Mouse (Mus musculus): ENCODE data around the gene Hoxa3. TPM values are rescaled to one million over a fixed set of nuclear protein-coding genes. Genes with fewer than 3 reads are reported as not detected.

The Hoxa3 gene
- total RNA-seq, 2 experiments from 2014 or later: not detected

DNA sequence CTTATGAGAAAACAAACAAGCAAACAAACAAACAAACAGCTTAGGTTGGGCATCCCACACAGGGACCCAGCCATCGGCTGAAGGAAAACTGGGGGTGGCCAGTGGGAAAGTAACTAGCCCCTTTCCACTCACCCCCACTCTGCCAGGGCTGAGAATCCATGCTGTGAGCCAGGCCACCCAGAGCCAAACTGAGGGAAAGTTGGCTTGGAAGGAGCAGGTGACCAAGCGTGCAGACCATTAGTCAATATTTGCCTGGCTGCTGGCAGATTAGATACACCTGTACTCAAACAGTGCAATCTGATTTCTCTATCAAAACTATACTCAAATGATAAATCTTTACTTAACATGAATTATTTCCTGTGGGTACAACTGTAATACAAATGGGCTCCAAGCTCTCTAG is 31.1 kb downstream of the Hoxa3 start:
- no peak for DNase-seq

DNA sequence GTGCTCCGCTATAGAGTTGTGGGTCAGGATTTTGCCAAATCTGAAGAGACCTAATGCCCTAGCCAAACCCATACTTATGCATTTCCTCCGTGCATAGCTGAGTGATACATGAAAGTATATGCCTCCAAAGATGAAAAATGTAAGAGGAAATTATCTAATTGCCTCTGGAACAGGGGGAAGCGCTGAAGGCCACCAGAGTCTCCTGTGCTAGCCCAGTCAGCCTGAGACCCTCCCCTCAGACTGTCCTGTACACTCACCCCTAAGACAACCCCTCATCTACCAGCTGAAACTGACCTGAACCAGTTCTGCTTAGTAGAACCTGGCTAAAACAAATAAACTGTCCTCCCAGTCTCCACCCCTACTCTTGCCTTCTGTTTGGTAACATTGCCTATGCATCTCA is 32.4 kb downstream of the Hoxa3 start:
- no peak for DNase-seq

DNA sequence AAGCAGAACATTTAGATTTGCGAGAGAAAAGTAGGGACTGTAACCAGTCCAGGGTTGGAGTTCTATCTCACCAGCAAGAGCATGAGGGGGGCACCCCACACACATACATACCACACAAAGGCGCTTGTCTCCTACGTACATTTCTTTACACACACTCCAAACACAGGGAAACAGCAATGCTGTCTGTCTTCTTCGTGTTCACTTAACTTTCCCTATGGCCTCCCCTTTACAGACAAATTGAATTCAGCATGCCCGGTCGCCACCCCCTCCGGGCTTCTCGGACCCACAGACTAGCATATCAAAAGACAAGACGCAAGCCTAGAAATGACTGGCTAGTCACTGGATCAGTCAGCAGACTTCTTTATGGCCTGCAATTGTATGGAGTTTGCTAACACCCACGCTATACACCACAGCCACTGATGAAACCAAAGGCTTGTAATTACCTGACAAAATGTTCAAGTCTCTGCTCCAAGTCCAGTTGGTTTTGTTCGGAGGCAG is 32.9 kb downstream of the Hoxa3 start:
- DNase-seq: no peak

DNA sequence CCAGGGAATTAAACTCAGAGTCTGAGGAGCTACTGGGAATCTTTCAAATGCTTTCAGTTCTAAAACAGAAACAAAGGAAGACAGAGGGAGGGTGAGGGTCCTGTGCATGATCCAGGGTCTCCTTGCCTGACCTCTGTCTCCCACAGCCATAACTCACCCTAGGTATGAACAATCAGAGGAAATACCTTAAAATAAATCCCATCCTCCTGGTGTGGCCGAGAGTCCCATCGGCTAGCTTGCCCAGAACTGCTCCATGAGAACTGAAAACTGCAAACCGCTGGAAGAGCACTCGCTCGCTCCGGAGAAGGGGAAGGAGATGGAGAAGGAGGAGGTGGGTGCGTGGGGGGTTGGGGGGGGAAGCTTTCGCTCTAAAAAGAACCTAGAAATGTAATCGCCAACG is 33.4 kb downstream of the Hoxa3 start:
- no peak for DNase-seq

DNA sequence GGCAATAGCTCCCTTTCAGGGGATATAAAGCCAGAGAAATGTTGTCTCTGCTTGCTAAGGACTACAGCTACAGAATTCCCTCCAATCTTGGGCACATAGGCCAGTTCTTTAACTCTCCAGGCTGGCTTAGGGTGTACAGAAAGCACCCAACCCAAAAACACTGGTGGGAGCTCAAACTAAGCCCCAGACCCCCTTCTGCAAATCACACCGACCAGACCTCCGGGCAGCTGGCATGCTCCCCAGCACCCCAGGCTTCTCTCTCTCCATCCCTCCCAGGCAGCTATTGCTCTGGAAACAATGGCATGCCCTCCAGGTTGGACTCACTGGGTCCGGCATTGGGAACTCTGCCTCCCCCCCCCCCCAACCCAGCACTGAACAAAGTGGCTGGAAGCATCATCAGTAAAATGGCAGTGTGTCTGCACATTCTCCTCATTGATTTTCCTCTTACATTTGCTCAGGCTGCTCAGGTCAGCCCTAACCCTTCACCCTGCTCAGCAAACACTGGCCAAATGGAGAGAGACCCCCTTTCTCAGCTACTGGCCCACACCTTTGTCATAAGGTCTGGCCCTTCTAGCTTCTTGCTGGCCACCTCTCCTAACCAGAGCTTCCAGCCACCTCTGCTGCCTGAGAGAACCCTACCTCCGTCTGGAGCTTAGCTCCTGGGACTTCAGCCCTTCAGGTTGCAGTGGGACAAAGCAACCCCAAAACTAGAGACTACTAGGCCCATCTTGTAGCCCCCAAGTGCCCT is 34.0 kb downstream of the Hoxa3 start:
- no peak for DNase-seq

DNA sequence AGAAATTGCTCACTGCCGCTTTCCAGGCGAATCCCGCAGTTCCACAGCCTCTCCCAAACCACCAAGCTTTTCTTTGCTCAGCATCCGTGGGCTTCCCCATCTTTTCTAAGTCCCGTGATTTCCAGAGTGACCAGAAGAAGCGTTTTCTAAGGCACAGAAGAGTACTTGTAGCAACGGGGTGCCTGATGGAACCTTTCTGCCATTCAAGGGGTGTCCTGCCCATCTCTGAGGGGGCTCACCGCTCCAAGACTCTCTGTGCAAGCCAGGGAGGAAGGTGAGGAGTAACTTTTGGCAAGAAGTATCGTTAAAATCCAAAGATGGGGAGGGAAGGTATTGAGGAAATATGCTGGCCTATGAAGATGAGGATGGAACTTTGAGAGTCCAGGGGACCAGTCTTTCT is 35.3 kb downstream of the Hoxa3 start:
- no peak for DNase-seq

DNA sequence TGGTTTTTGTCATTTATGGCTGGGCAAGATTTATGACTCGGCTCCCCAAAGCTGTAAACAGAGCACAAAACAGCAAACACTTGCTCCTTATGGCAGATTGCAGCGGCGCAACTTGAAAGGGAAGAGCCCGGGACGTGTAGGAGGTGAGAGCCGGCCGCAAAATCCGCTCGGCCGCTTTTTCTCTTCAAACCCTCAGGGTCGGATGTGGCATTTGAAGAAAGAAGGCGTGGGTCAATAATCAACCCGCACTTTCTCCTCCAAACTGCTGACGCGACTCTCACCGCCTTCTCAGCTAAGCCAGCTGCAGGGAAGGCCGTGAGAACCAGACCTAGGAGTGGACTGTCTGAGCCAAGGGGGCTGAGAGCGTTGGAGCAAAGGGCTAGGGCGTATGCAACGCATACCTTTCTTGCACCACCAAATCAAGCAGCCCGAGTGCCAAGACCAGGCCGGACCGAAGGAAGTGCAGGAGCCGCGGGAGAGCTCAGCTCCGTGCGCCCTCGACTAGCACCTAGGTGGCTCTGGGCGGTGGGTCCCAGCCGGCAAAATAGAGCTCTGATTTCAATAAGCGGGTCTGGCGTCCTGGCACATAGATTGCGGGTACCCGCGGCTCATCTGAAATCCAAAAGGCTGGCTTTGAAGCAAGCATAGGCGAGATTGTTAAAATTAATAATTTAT is 35.9 kb downstream of the Hoxa3 start, which contains the start of gene 5730596B20Rik:
TSS of gene 5730596B20Rik (plus strand) at position 438 of the 675 bp plus-strand sequence.
- no peak for DNase-seq

DNA sequence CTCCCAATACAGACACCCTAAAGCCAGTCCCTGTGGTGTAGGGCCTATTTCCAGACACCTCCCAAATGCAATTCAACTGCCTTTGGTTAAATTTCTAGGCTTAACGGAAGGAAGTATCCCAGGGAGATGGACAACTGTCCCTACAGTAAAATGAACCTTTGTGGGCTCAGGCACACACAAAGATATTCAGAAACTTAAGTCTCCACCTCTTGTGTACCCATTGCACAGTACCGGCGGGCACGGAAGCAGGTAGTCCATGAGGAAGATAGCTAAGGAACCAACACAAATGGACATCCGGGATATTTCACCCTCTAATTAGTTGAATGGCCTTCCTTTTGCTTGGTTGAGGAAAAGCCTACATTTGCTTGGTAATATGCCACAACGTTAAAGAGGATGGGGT is 36.7 kb downstream of the Hoxa3 start:
- no peak for DNase-seq

DNA sequence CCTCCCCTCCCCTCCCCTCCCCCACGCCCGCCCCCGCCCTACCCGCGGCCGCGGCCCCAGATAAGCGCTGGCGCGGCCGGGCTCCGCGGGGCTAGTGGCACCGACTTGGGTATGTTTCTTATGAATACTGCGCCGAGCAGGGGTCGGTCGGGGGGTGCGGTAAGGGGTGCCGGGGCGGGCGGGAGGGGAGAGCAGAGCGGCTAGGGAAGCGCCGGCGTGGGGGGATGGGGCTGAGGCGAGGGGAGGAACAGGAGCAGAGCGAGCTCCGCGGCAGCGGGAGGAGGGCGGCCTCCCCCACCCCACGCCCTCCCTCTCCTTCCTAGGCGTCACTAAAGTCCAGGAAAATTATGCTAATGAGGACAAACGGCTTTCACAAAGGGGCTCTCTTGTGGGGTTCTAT is 37.3 kb downstream of the Hoxa3 start:
- DNase-seq: no peak

DNA sequence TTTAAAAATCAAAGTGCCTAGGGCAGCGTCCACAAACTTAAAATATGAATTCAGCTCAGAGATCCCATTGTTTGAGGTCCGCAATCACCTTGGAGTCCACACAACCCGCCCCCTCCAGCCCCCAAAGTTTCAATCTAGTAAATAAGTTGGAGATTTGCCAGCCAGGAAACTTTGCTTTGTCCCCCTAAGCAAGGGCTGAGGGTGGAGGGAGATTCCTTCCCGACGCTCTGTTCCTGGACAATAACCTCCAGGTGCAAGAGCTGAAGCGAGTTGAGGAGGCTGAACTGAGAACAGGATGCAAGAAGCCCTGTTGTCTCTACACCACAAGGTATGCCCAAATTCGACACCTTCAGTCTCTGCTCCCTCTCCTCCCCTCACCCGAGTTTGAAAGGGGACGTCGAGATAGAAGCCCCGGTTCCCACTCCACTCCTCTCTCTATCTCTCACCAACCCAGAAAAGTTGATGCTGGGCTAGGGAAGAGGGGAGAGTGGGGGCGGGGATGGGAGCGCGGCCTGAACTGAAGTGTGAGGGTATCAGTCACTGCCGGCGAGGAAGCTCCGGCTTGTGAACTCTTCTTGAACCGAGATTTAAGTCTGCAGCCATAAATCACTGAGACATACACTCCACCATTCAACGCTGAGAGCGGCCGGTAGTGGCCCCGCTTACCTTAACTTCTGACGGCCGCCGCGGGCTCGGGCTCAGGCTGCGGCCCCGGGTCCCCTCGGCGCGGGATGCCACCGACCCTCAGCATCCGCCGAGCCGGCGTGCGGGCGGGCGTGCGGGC is 38.0 kb downstream of the Hoxa3 start:
- DNase-seq: no peak

DNA sequence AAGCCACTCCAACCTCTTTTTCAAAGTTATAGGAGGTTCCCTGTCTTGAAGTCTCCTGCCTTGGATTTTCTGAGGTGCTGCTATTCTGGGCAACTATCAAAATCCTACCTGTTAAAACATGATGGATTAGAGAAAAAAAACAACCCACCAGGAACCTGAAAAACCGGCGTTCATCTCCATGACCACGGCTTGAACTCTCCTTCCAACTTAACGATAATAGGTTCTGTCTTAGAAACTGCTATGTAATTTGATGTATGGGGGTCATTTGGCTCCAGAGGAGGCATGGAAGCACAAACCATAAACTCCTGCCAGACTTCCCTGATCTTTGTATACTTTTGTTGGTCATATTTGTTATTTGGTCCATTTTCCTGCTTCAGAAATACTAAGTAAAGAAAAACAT is 39.5 kb downstream of the Hoxa3 start:
- no peak for DNase-seq

DNA sequence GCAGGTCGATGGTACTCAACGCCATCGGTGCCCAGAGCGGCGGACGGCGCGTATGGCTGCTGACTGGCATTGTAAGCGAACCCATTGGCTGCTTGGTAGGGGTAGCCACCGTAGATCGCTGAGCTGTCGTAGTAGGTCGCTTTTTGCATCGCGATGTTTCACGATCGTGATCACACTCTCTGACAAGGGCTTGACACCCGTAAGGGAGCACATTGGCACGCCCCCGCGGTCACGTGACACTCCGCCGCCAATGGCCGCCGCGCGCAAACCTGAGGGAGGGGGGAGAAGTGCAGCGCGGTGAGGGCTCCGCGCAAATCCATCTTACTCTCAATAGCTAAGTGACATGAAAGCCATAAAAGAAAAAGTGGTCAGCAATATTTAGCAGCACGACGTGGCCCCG is 40.6 kb downstream of the Hoxa3 start:
- no peak for DNase-seq

DNA sequence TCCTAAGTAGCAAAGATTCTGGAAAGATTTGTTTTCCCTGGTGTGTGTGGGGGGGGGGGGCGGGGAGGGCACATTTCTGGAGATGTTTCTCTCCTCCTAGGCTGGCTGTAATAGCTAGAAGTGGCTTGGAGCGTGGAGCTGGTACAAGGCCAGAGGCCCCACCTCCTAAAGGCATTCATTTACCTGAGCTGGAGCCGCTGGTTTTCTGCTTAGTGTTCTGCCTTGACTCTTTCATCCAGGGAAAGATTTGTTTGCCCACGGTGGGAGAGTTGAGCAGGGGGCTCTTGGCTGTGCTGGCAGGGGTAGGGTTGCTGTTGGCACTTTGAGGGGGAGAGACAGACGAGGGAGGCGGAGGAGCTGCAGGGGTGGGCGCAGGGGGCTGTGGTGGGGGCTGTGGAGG is 41.2 kb downstream of the Hoxa3 start:
- no peak for DNase-seq

DNA sequence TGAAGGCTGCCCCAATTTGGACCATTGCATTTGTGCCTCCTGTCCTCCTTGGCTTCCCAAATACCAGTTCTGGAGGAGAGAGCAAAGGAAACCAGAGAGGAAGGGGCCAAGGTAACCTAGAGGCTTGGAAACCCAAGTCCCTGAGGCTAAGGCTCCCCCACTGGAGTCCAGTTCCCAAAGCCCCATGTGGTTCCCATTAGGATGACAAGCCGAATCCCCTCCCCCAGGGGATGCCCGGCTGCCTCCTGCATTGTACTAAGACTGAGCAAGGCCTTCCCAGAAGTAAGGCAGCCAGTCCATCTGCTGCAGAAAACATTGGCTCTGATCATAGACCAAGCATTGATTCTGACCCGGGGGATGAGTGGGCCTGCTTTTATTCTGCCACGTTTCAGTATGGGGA is 41.8 kb downstream of the Hoxa3 start:
- DNase-seq: no peak

DNA sequence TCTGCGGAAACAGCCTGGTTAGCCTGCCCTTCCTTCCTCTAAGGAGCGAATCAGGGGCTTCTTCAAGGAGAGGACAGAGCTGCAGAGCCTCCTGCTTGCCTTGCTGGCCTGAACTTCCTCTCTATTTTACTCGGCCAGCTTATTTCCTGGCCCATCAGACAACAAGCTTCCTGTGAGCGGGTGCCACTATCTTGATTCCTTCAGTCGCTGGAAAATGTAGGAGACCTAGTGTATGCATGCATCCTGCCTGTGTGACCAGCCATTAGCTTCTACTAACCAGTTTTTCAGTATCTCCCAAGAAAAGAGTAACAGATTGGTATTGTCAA is 42.3 kb downstream of the Hoxa3 start:
- no peak for DNase-seq

DNA sequence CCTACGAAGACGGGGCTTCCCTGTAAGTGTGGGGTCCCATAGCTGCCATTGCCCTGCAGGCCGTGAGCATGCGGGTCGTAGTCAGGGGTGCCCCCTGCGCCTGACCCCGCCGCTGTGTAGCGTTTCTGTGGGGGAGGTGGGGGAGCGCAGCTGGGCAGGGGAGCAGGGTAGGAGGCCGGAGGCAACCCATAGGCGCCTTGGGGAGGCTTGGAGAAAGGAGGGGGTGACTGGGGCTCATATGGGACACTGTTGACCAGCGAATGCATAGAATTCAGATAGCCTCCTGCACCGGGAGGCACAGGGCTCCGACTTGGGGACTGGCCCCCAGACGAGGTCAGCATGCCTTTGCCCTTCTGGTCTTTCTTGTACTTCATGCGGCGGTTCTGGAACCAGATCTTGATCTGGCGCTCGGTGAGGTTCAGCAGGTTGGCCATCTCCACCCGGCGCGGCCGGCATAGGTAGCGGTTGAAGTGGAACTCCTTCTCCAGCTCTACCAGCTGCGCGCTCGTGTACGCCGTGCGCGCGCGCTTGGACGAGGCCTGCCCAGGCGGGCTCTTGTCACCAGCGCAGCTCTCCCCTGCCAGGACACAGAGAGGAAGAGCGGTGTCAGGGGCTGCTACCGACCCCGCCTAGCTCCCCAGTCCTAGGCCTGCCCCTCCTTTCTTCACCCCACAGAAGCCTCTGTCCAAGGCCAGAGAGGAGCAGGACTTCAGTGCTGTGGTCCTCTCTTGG is 42.8 kb downstream of the Hoxa3 start:
- no peak for DNase-seq

DNA sequence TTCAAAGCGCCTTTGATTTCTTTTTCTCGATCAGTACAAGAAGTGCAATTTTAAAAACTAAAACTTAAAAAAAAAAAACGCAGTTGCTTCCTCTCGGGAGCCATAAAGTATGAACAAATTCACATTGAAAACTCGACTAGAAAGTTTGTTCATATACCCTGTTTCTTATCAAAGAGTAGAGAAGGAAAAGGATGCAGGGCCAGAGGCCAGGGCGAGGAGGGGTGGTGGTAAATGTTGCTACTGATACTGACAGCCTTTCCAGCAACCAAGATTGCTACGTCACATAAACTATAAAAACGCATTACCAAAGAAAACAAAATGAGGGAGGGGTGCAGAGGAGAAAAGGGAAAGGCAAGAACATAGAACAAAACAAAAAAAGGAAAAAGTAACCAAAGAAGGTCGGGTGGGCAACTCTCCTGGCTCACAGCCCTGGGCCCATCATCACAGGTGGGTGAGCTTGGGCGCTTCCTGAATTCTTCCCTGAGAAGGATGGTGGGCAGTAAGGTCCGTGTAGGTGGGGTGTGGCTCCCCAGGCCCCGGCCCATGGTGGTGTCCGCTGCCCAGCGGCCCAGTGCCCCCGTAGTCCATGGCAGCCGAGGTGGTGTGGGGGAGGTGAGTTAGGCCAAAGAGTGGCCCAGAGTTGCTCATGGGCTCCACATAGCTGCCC is 43.5 kb downstream of the Hoxa3 start:
- DNase-seq: no peak

DNA sequence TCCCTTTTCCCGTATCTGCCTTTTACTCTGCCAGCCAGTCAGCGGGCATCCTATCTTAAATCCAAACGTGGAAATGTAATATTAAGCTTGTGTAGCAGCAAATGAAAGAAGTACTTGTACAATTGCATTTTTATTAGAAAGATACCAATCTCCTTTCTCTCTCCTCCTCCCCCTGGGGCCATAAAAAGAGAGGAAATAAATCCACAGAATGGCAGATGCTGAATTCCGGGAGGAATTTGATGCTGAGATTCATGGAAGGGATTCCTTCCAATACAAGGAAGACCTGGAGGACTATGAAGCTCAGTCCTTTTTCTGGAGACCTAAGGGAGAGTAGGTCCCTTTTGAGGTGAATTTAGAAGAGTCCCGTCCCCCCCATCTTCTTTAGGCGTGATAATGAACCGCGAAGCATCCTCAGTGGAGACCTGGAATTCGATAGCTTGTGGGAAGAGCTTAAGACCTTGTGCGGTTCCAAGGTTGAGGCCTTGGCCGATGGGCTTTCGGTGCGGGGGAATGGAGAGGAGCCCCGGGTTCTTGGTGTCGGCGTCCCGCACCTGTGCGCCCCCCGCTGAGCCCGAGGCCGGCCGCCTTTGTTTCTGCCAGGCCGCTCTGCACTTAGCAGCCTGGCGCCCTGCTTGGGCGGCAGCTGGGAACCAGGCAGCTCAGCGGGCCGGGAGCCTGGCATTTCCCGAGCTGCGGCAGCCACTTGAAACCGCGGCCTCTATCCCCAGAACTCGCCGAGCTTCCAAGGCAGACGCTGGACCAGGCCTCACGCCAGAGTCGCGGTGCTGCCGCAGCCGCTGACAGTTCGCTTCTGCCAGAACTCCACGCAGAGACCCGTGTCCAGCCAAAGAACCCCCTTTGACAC is 44.7 kb downstream of the Hoxa3 start:
- no peak for DNase-seq

DNA sequence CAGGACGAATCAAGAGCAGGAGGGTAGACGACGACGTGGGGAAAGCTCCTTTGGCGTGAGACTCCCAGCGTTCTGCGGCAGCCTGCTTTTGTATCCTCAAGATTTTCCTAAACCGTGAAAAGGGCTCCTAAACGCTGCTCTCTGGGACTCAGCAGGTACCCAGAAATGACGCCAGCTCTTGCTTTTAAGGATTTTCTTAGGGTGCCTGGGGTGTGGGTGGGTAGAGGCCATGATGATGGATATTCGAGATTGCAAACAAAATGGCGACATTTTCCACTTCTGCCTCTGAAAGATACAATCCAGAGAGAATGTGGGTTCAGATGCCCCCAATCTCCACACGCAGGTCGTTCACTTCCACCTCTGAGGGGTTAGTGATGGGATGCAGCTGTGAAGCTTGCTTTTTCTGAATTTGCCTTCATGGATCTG is 45.4 kb downstream of the Hoxa3 start:
- no peak for DNase-seq

DNA sequence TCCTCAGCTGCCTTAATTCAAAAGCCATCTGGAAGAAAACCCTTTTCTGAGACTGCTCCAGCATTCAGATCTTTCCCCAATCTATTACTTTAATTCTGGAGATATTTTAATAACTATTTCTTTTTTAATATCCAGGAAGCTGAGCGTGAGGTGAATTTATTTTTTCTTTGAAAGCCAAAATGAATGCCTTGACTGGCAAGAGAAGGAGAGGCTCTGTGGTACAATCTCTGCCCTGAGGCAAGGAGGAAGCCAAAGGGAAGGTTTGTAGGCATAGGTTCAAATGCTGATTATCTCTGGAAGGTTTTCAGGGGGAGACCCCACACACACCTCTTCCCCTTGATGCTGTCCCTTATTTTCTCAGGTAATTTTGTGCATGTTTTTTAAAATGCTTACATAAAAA is 46.0 kb downstream of the Hoxa3 start:
- DNase-seq: no peak

DNA sequence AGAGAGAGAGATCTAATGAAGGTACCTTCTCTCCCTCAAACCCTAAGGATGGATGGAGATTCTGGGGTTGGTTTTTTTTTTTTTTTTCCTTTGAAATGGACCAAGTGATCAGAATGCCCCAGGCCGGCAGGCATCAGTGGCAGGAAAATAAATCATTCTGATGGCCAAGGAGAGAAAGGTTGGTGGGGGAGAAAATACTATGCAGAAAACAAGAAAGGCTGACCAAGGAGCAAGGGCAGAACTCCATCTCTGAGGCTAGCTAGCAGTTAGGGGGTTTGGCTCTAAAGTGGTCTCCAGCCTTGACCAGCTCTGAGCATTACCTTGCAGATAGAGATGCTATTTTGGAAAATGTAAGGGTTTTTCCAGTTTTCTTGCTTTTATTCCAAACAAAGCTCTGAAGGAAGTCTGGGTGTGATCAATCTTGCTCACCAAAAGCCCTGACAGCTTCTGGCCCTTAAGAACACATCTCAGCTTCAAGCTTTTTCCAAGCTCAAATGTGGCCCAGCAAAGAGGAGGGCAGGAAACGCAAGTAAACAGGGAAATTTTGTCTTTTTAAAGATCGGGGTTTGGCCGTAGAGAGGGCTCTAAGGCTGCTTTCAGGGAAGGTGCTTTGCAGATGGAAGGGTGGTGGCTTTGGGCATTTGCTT is 46.6 kb downstream of the Hoxa3 start:
- no peak for DNase-seq

All from layer of hippocampus, postnatal 36 days (tissue).